Mouse (Mus musculus) liver, embryonic 11.5 days (tissue): ENCODE data around the gene Wdr82. TPM values are rescaled to one million over a fixed set of nuclear protein-coding genes. Genes with fewer than 3 reads are reported as not detected.

ENCODE experiments used
- ATAC-seq: fragments of 200-750 bp; cut with Nextera tagmentation; replicated peaks from 2 replicates; pipeline ENCODE4 v1.8.0; 2017; ENCODE audit warnings: moderate number of reproducible peaks, mild to moderate bottlenecking, moderate TSS enrichment, moderate library complexity; ENCODE audit not compliant: low FRiP score
- DNase-seq: peaks from one replicate; pipeline ENCODE4 v3.0.0-alpha.2; 2017; ENCODE audit warnings: low spot score
- H3K27ac ChIP-seq: fragments of 300-500 bp; sonication (generic); 2 replicates; pipeline ENCODE4 v1.5.1; 2014; ENCODE audit warnings: mild to moderate bottlenecking, low read depth, low read length, control low read depth
- H3K27me3 ChIP-seq: fragments of 300-500 bp; sonication (generic); replicated peaks from 2 replicates; pipeline ENCODE4 v1.6.1; 2014; ENCODE audit warnings: low read length, mixed read lengths; ENCODE audit not compliant: control insufficient read depth, insufficient read depth
- H3K36me3 ChIP-seq: fragments of 300-500 bp; sonication (generic); 2 replicates; pipeline ENCODE4 v1.6.1; 2014; ENCODE audit warnings: mild to moderate bottlenecking, low read length, moderate library complexity, mixed read lengths; ENCODE audit not compliant: control insufficient read depth, insufficient read depth
- H3K4me1 ChIP-seq: fragments of 300-500 bp; sonication (generic); replicated peaks from 2 replicates; pipeline ENCODE4 v1.6.1; 2014; ENCODE audit warnings: low read length, mixed read lengths; ENCODE audit not compliant: control insufficient read depth, insufficient read depth
- H3K4me2 ChIP-seq: fragments of 300-500 bp; sonication (generic); 2 replicates; pipeline ENCODE4 v1.6.1; 2014; ENCODE audit warnings: mild to moderate bottlenecking, control low read depth, moderate library complexity
- H3K4me3 ChIP-seq: fragments of 300-500 bp; sonication (generic); 2 replicates; pipeline ENCODE4 v1.5.1; 2014; ENCODE audit warnings: low read depth, low read length, control low read depth
- H3K9ac ChIP-seq: fragments of 300-500 bp; sonication (generic); 2 replicates; pipeline ENCODE4 v1.6.1; 2014; ENCODE audit warnings: low read depth, low read length, control low read depth
- H3K9me3 ChIP-seq: fragments of 300-500 bp; sonication (generic); 2 replicates; pipeline ENCODE4 v1.6.1; 2016; ENCODE audit warnings: low read length, inconsistent platforms, mixed read lengths; ENCODE audit not compliant: control insufficient read depth
- WGBS: fragments of 180-500 bp; shearing (Covaris S2); extraction: QIAGEN DNeasy Blood & Tissue Kit; methylation state at CpG from one replicate; pipeline ENCODE4 v1.1.7; 2014; 5-methylcytosine and 5-hydroxymethylcytosine counted together
- polyA plus RNA-seq: library from polyadenylated mRNA; unstranded; fragments of >200 nt; fragmentation: Nextera tagmentation; extraction: Ambion mirVana; gene quantifications from 2 replicates; pipeline ENCODE4 v1.2.1, GENCODE M21; 2014

Gene Wdr82
- polyA plus RNA-seq, 1 experiment from 2014 or later: 18.8 TPM

GRCm38 (mm10) chr9:106203990-106204851, 33.5 kb downstream of the Wdr82 start:
- peak overlapping the region; percentile 62; the same call in 1 of the 2 replicates for H3K27ac ChIP-seq
- WGBS: 47% methylated on average over 7 of the region's 7 CpGs
- peak overlapping the region; percentile 73 for H3K4me3 ChIP-seq
- H3K4me1 ChIP-seq: peaks cover 28% of the 10 kb centered on the region
- no peaks in the 10 kb centered on the region for H3K9me3 ChIP-seq
- H3K27me3 ChIP-seq: no peaks in the 10 kb centered on the region
- ATAC-seq: no peak
- peaks cover 3% of the 10 kb centered on the region; the same call in 1 of the 2 replicates for H3K36me3 ChIP-seq
- H3K9ac ChIP-seq: peak overlapping the region; percentile 48
- H3K4me2 ChIP-seq: peak overlapping the region; percentile 92
- DNase-seq: no peak

- ATAC-seq (no peak), DNase-seq (no peak)
- Histone ChIP-seq H3K4me3 (no peak overlapping the region), H3K4me1 (peaks cover 20% of the 10 kb centered on the region), H3K4me2 (no peak overlapping the region), H3K27me3 (no peaks in the 10 kb centered on the region), H3K9me3 (no peaks in the 10 kb centered on the region), H3K9ac (no peak overlapping the region), H3K27ac (no peak overlapping the region), H3K36me3 (peaks cover 3% of the 10 kb centered on the region; the same call in 1 of the 2 replicates)
- 78% methylated on average over 7 of the region's 7 CpGs for WGBS
Measured at GRCm38 (mm10) chr9:106205713-106206290, 35.1 kb downstream of the Wdr82 start.

- Histone ChIP-seq H3K4me2 (no peak overlapping the region), H3K27ac (no peak overlapping the region), H3K27me3 (no peaks in the 10 kb centered on the region), H3K9me3 (no peaks in the 10 kb centered on the region), H3K36me3 (peaks cover 3% of the 10 kb centered on the region; the same call in 1 of the 2 replicates), H3K4me3 (no peak overlapping the region), H3K4me1 (peaks cover 22% of the 10 kb centered on the region), H3K9ac (no peak overlapping the region)
- 79% methylated on average over 2 of the region's 2 CpGs for WGBS
- DNase-seq (no peak), ATAC-seq (no peak)
Measured at GRCm38 (mm10) chr9:106206515-106206914, 35.8 kb downstream of the Wdr82 start.

- Histone ChIP-seq H3K4me3 (no peak overlapping the region), H3K4me1 (peaks cover 21% of the 10 kb centered on the region), H3K9ac (no peak overlapping the region), H3K36me3 (peaks cover 5% of the 10 kb centered on the region; the same call in 1 of the 2 replicates), H3K9me3 (no peaks in the 10 kb centered on the region), H3K27me3 (no peaks in the 10 kb centered on the region), H3K4me2 (no peak overlapping the region), H3K27ac (no peak overlapping the region)
- ATAC-seq: no peak
- no peak for DNase-seq
- WGBS: 87% methylated on average over 5 of the region's 5 CpGs
Measured at GRCm38 (mm10) chr9:106208181-106208580, 37.5 kb downstream of the Wdr82 start.

- ATAC-seq (no peak), DNase-seq (no peak)
- 87% methylated on average over 4 of the region's 4 CpGs for WGBS
- no peaks in the 10 kb centered on the region for H3K27me3 ChIP-seq
- no peak overlapping the region for H3K4me2 ChIP-seq
- 0 out of 2 replicates have a peak, but pooled peaks cover 5% of the 10 kb centered on the region for H3K4me1 ChIP-seq
- H3K9me3 ChIP-seq: no peaks in the 10 kb centered on the region
- no peak overlapping the region for H3K4me3 ChIP-seq
- no peak overlapping the region for H3K9ac ChIP-seq
- no peak overlapping the region for H3K27ac ChIP-seq
- peaks cover 14% of the 10 kb centered on the region; the same call in 1 of the 2 replicates for H3K36me3 ChIP-seq
Measured at GRCm38 (mm10) chr9:106209954-106210353, 39.2 kb downstream of the Wdr82 start.

GRCm38 (mm10) chr9:106210853-106211609, 40.3 kb downstream of the Wdr82 start:
- 67% methylated on average over 9 of the region's 9 CpGs for whole genome bisulfite sequencing
- no peak overlapping the region for H3K27ac ChIP-seq

GRCm38 (mm10) chr9:106211680-106212593, 41.2 kb downstream of the Wdr82 start:
- H3K27me3 ChIP-seq: no peaks in the 10 kb centered on the region
- H3K9ac ChIP-seq: peak overlapping the region; percentile 39; the same call in 1 of the 2 replicates
- no peak overlapping the region for H3K27ac ChIP-seq
- DNase-seq (peak; percentile 84), ATAC-seq (peak; percentile 79)
- H3K36me3 ChIP-seq: peaks cover 15% of the 10 kb centered on the region; the same call in 1 of the 2 replicates
- 0 out of 2 replicates have a peak, but pooled peaks cover 5% of the 10 kb centered on the region for H3K4me1 ChIP-seq
- peak overlapping the region; percentile 25; the same call in 1 of the 2 replicates for H3K4me3 ChIP-seq
- WGBS: 32% methylated on average over 37 of the region's 37 CpGs
- peak overlapping the region; percentile 60 for H3K4me2 ChIP-seq
- H3K9me3 ChIP-seq: no peaks in the 10 kb centered on the region

More at GRCm38 (mm10) chr9:106210853-106211609, 40.3 kb downstream of the Wdr82 start:
- H3K4me2 ChIP-seq: peak overlapping the region; percentile 60
- no peaks in the 10 kb centered on the region for H3K27me3 ChIP-seq
- no peak overlapping the region for H3K4me3 ChIP-seq
- no peak for DNase-seq
- H3K9ac ChIP-seq: peak overlapping the region; percentile 39; the same call in 1 of the 2 replicates
- H3K36me3 ChIP-seq: peaks cover 15% of the 10 kb centered on the region; the same call in 1 of the 2 replicates
- H3K4me1 ChIP-seq: 0 out of 2 replicates have a peak, but pooled peaks cover 5% of the 10 kb centered on the region
- ATAC-seq: no peak
- H3K9me3 ChIP-seq: no peaks in the 10 kb centered on the region
